Mouse (Mus musculus): ENCODE results near the gene Sipa1. TPM values are rescaled to one million over a fixed set of nuclear protein-coding genes. Genes with fewer than 3 reads are reported as not detected.
A peak's percentile ranks its signal among the peaks of the same experiment; 100 is the strongest.

Gene Sipa1
- total and polyA plus RNA-seq, 3 experiments = 6.2 to 15.5 TPM; not detected in 1

DNA sequence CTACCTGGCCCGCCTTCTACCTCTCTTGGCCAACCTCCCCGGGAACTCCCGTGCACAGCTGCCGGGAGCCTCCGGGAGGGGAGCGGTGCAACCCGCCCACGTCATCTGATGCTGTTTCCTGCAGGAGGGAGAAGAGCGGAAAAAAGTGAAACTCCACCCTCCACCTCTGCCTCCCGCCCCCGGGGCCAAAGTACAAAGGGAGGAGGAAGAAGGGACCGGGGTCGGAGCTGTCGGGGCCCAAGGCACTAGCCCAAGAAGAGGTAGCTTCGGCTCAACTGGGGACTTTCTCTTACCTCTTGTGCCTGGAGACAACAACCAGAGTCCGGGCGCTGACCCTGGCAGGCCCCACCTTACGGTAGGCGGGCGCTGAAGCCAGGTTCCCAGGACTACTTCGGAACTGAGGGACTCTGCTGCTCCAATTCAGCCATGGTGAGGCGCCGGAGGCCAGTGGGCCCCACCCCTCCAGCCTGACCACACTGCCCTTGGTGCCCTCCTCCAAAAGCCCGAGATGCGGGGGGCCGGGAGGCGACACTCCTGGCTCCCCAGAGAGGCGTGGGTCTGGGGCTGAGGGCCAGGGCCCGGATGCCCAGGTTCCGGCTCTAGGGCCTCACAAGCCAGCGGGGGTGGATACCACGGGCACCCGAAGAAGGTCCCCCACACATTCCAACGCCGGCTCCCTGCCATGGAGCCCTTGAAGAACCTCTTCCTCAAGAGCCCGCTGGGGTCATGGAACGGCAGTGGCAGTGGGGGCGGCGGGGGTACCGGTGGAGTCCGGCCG, 26.2 kb upstream of the Sipa1 start:
- H3K4me1 ChIP-seq (ENCODE audit: control insufficient read depth in 1 of 2, insufficient read depth in 2 of 2, low read length in 2 of 2) = peaks cover 2 to 24% of the 10 kb centered on the region in 2 experiments; a peak in 3 of 4 replicates
- peak overlapping the region; percentile 94 for H3K27ac ChIP-seq (ENCODE audit: control insufficient read depth, low read depth, low read length)
- peak overlapping the region; percentile 91 for H3K9ac ChIP-seq (ENCODE audit: control insufficient read depth, low read depth, low read length, poor library complexity, severe bottlenecking)
- H3K9me3 ChIP-seq (replicated peaks; ENCODE audit: insufficient read depth, low read length) = no peaks in the 10 kb centered on the region
- peak overlapping the region; percentile 89 to 99 for H3K4me3 ChIP-seq (ENCODE audit: control insufficient read depth in 1 of 2, insufficient read depth in 1 of 2, low read depth in 2 of 2, low read length in 2 of 2)
- H3K36me3 ChIP-seq (ENCODE audit: control insufficient read depth in 1 of 2, insufficient read depth in 2 of 2, low read length in 2 of 2) = peaks cover 0 to 9% of the 10 kb centered on the region in 2 experiments; a peak in 2 of 4 replicates
- no peaks in the 10 kb centered on the region for H3K27me3 ChIP-seq (ENCODE audit: control insufficient read depth in 1 of 2, insufficient read depth in 2 of 2, low read length in 2 of 2)
- DNase-seq (ENCODE audit: low read depth, low spot score) = peak; percentile 94
- peak; percentile 67 for TF ChIP-seq MXI1 (IDR thresholded peaks at IDR 0.05; ENCODE audit: low read depth, low read length)
- TF ChIP-seq TCF12 (IDR thresholded peaks at IDR 0.05; ENCODE audit: low read depth, low read length) = peak; percentile 47
- TF ChIP-seq MAZ (IDR thresholded peaks at IDR 0.05; ENCODE audit: low read depth, low read length) = peak; percentile 93; the same call in 1 of the 2 replicates
- TF ChIP-seq ETS1 (IDR thresholded peaks at IDR 0.05; ENCODE audit: low read depth, low read length) = peak; percentile 84
- no peak for TF ChIP-seq TAL1 (IDR thresholded peaks at IDR 0.05; ENCODE audit: low read length)
- peak; percentile 85 for TF ChIP-seq BHLHE40 (IDR thresholded peaks at IDR 0.05; ENCODE audit: borderline replicate concordance, low read depth, low read length)
- peak in 1 of 2 experiments; percentile 80; a peak in 2 of 4 replicates for TF ChIP-seq POLR2A (IDR thresholded peaks at IDR 0.05; ENCODE audit: control insufficient read depth in 1 of 2, insufficient read depth in 1 of 2, low read depth in 1 of 2, low read length in 2 of 2, poor library complexity in 1 of 2)
- TF ChIP-seq SIN3A (IDR thresholded peaks at IDR 0.05; ENCODE audit: low read length) = peak; percentile 75
- TF ChIP-seq MEF2A (IDR thresholded peaks at IDR 0.05; ENCODE audit: extremely low read depth, insufficient replicate concordance, low read depth, low read length, poor library complexity, severe bottlenecking) = no peak
- TF ChIP-seq ELF1 (IDR thresholded peaks at IDR 0.05; ENCODE audit: low read depth, low read length) = peak; percentile 79
- peak; percentile 54; the same call in 1 of the 2 replicates for TF ChIP-seq ZMIZ1 (IDR thresholded peaks at IDR 0.05; ENCODE audit: low read depth, low read length)
- no peak for TF ChIP-seq EP300 (IDR thresholded peaks at IDR 0.05; ENCODE audit: low read depth in 1 of 2, low read length in 2 of 2)
- no peak for TF ChIP-seq CHD2 (IDR thresholded peaks at IDR 0.05; ENCODE audit: low read length)
- TF ChIP-seq USF1 (IDR thresholded peaks at IDR 0.05; ENCODE audit: low read depth, low read length) = 0 out of 2 replicates have a peak, but pooled peaks have one; percentile 43
- TF ChIP-seq NELFE (IDR thresholded peaks at IDR 0.05; ENCODE audit: low read depth, low read length) = peak; percentile 65
- no peak for TF ChIP-seq ZKSCAN1 (IDR thresholded peaks at IDR 0.05; ENCODE audit: low read depth, low read length)
- TF ChIP-seq HCFC1 (IDR thresholded peaks at IDR 0.05; ENCODE audit: low read depth, low read length) = peak; percentile 85
- TF ChIP-seq NRF1 (IDR thresholded peaks at IDR 0.05; ENCODE audit: insufficient read depth, low read depth, low read length, poor library complexity, severe bottlenecking) = peak; percentile 43; the same call in 1 of the 2 replicates
- 0 out of 2 replicates have a peak, but pooled peaks have one; percentile 33 for TF ChIP-seq ZNF384 (IDR thresholded peaks at IDR 0.05; ENCODE audit: low read depth, low read length)
- 0 out of 2 replicates have a peak, but pooled peaks have one; percentile 30 for TF ChIP-seq UBTF (IDR thresholded peaks at IDR 0.05; ENCODE audit: borderline replicate concordance, insufficient read depth, low read depth, low read length)
- peak; percentile 45; the same call in 1 of the 2 replicates for TF ChIP-seq TBP (IDR thresholded peaks at IDR 0.05; ENCODE audit: low read depth, low read length)
- no peak for TF ChIP-seq GABPA (IDR thresholded peaks at IDR 0.05; ENCODE audit: low read depth, low read length)
- peaks cover 44% of the 10 kb centered on the region for H3K79me2 ChIP-seq (ENCODE audit: control insufficient read depth, insufficient read depth, low read length, poor library complexity)

All from MEL (cell line).